Comparison of ENCODE assay signal across 8 mouse cellular contexts in genomic region chr13:37827263-37827995, GRCm38 (mm10). TPM values are rescaled to one million over a fixed set of nuclear protein-coding genes. Genes with fewer than 3 reads are reported as not detected.
DNase-seq lines count a peak whose midpoint lies in the region; ATAC-seq and TF ChIP-seq lines count a peak whose summit lies in the region.

No protein-coding gene starts in this region.

- no peak for TF ChIP-seq EP300 in liver, embryonic 14.5 days (IDR thresholded peaks at IDR 0.05; ENCODE audit: low read depth)

- intact Hi-C loops in gastrocnemius, postnatal 14 days (cut with DNase I; ENCODE audit: low total_unique reads) = no loop called here

- H3K27me3 ChIP-seq in erythroblast, embryonic 14.5 days (ENCODE audit: control insufficient read depth) = no peaks in the 10 kb centered on the region
- no peaks in the 10 kb centered on the region for H3K27me3 ChIP-seq in liver, embryonic 14.5 days (ENCODE audit: control insufficient read depth, insufficient read depth, low read length)
- peaks cover 8% of the 10 kb centered on the region; the same call in 1 of the 2 replicates for H3K27me3 ChIP-seq in neural tube, embryonic 11.5 days (ENCODE audit: control insufficient read depth, insufficient read depth, low read length)

- H3K27ac ChIP-seq in liver, embryonic 14.5 days = no peak overlapping the region
- peak overlapping the region; percentile 79 for H3K27ac ChIP-seq in neural tube, embryonic 11.5 days (ENCODE audit: low read depth, low read length)

- peak; percentile 27 for DNase-seq in brain, adult 2 months (ENCODE audit: low read depth, low spot score)
- DNase-seq in gastrocnemius, postnatal 14 days = peak; percentile 77
- peak; percentile 68 for DNase-seq in induced T-regulatory cell, adult 2 months (ENCODE audit: low read depth)
- DNase-seq in liver, embryonic 14.5 days (ENCODE audit: low read depth in 3 of 3, low spot score in 3 of 3) = peak in 1 of 3 experiments; percentile 31
- DNase-seq in neural tube, embryonic 11.5 days (ENCODE audit: low spot score) = peak; percentile 73
- DNase-seq in testis, postnatal 10 days (ENCODE audit: low spot score) = peak; percentile 72

- H3K4me3 ChIP-seq in erythroblast, embryonic 14.5 days (replicated peaks) = peak overlapping the region; percentile 94
- peak overlapping the region; percentile 79 to 83 for H3K4me3 ChIP-seq in liver, embryonic 14.5 days (ENCODE audit: insufficient read depth in 1 of 2, low read depth in 2 of 2, low read length in 2 of 2)
- H3K4me3 ChIP-seq in neural tube, embryonic 11.5 days (ENCODE audit: low read depth, low read length) = peak overlapping the region; percentile 82

- H3K4me1 ChIP-seq in erythroblast, embryonic 14.5 days (ENCODE audit: control insufficient read depth) = peaks cover 68% of the 10 kb centered on the region
- peaks cover 22 to 35% of the 10 kb centered on the region in 2 experiments for H3K4me1 ChIP-seq in liver, embryonic 14.5 days (replicated peaks; ENCODE audit: control insufficient read depth in 2 of 2, insufficient read depth in 2 of 2, low read length in 1 of 2)
- H3K4me1 ChIP-seq in neural tube, embryonic 11.5 days (ENCODE audit: control insufficient read depth, insufficient read depth, low read length) = peaks cover 9% of the 10 kb centered on the region

- peak overlapping the region; percentile 70 for H3K9ac ChIP-seq in liver, embryonic 14.5 days (replicated peaks)
- peak overlapping the region; percentile 74 for H3K9ac ChIP-seq in neural tube, embryonic 11.5 days (ENCODE audit: low read length)

- under 1% methylated on average over 67 of the region's 69 CpGs for WGBS in liver, embryonic 14.5 days (ENCODE audit: insufficient replicate concordance)
- WGBS in neural tube, embryonic 11.5 days = under 1% methylated on average over 52 of the region's 69 CpGs

- ATAC-seq in erythroblast, adult 5-6 weeks (replicated peaks; ENCODE audit: low FRiP score, poor library complexity, severe bottlenecking) = no peak
- ATAC-seq in liver, embryonic 14.5 days (ENCODE audit: insufficient read depth) = peak; percentile 45
- peak; percentile 53 for ATAC-seq in neural tube, embryonic 11.5 days (ENCODE audit: insufficient read depth, low FRiP score, low TSS enrichment)

- no peaks in the 10 kb centered on the region for H3K9me3 ChIP-seq in erythroblast, embryonic 14.5 days (ENCODE audit: control insufficient read depth, low read length)
- H3K9me3 ChIP-seq in liver, embryonic 14.5 days (ENCODE audit: control insufficient read depth, low read length) = no peaks in the 10 kb centered on the region
- H3K9me3 ChIP-seq in neural tube, embryonic 11.5 days (ENCODE audit: control insufficient read depth, low read length) = no peaks in the 10 kb centered on the region

- peak overlapping the region; percentile 100 for H3K4me2 ChIP-seq in liver, embryonic 14.5 days (ENCODE audit: low read depth)
- peak overlapping the region; percentile 92 for H3K4me2 ChIP-seq in neural tube, embryonic 11.5 days (ENCODE audit: low read depth)

- TF ChIP-seq CTCF in liver, embryonic 14.5 days (IDR thresholded peaks at IDR 0.05; ENCODE audit: low read depth) = 0 out of 2 replicates have a peak, but pooled peaks have one; percentile 9

- no peaks in the 10 kb centered on the region for H3K36me3 ChIP-seq in erythroblast, embryonic 14.5 days (ENCODE audit: control insufficient read depth)
- H3K36me3 ChIP-seq in liver, embryonic 14.5 days (replicated peaks; ENCODE audit: control insufficient read depth, insufficient read depth, low read depth) = no peaks in the 10 kb centered on the region
- no peaks in the 10 kb centered on the region for H3K36me3 ChIP-seq in neural tube, embryonic 11.5 days (ENCODE audit: control insufficient read depth, insufficient read depth, low read length)

RNA-seq across cellular contexts. Expression of gene Rreb1, which starts 49.2 kb away (rescaled TPM):
- polyA plus RNA-seq in erythroblast, embryonic 14.5 days (2012) = 0.46 and 0.60 TPM in 2 replicates
- total RNA-seq in erythroblast, adult 5-6 weeks (2015; ENCODE audit: low replicate concordance) = 9.2 and 11.7 TPM in 2 replicates
- 2.4 and 8.2 TPM in 2 replicates for total RNA-seq in erythroblast, adult 5-6 weeks (2017; ENCODE audit: low replicate concordance)
- total RNA-seq in gastrocnemius, postnatal 14 days (2021) = 10 to 100 TPM; 26.2 to 32.9 TPM
- polyA plus RNA-seq in liver, embryonic 14.5 days (2012; rRNA removed) = 4.8 and 5.4 TPM in 2 replicates
- 5.4 TPM in 2 replicates for polyA plus RNA-seq in liver, embryonic 14.5 days (2014; fragmentation: Nextera tagmentation; extraction: Ambion mirVana)
- 5.9 and 6.4 TPM in 2 replicates for polyA plus RNA-seq in neural tube, embryonic 11.5 days (2014; fragmentation: Nextera tagmentation; extraction: Ambion mirVana)
